Mouse (Mus musculus): ENCODE results near the gene Zfp956.
"Not testable (repeated sequence)": the region's sequence is repeated elsewhere in the genome, so short reads cannot be mapped to it uniquely, and the experiment has no call there.

The Zfp956 gene

DNA sequence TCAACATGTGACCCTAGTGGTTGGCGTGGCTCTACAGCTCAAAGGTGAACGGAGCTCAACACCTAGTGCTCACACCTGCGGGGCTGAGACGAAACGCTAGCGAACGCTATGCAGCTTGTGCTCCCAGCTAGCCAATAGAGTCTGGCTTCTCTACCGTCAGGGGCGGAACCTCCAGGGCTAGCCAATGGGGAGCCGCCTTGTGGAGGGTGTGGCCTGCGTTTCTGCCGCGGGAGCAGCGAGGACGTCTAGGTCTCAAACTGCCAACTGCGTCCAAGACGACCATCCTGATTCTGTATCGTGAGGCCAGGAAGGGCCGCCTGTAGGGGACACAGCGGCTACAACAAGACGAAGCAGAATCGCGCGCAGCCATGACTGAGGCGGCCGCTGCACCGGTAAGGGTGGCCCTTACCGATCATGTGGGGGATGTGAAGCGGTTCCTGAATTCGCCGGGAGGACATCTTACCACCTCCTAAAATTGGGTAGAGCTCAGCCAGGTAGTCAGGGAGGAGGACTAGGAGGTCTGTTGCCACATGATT is at the start of gene Zfp956:
Zfp956 (plus strand) TSS at position 200 of the 536 bp plus-strand sequence.
- peak; percentile 97 to 98 for DNase-seq

DNA sequence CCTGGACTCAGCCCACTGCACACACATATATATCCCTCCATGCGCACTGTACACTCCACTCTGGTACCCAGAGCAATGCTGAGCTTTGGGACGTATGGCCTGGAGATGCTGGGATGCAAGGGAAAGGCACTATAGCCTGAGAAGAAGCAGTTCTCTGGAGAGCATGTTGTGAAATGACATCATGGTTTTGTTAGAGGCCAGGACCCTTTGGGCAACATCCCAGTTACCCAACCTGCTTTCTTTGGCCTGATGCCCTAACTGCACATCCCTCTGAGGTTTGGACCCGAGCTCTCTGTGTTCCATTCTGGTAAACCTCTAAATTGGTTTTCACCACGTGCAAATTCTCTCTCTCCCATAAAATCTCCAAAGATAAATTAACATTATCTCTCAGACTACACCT is 49.6 kb upstream of the Zfp956 start:
- peak; percentile 81 to 85 for DNase-seq

DNA sequence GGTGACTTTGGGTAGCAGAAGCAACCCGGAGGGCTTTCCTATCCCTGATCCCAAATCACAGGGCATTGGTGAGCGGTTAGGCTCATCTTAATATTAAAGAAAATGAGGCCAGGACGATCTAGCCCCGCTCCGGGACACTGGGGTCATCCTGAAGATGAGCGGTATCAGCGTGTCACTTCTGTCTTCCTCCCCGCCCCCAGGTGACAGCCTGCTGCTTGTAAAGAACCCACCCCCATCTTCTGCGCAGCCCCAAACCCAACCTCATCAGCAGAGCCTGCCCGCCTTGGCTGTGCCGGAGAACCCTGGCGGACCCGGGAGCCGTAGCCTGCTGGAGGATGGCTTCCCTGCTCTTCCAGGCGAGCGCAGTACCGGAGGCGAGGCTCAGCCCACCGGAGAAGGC is 48.8 kb upstream of the Zfp956 start:
- DNase-seq: no peak

DNA sequence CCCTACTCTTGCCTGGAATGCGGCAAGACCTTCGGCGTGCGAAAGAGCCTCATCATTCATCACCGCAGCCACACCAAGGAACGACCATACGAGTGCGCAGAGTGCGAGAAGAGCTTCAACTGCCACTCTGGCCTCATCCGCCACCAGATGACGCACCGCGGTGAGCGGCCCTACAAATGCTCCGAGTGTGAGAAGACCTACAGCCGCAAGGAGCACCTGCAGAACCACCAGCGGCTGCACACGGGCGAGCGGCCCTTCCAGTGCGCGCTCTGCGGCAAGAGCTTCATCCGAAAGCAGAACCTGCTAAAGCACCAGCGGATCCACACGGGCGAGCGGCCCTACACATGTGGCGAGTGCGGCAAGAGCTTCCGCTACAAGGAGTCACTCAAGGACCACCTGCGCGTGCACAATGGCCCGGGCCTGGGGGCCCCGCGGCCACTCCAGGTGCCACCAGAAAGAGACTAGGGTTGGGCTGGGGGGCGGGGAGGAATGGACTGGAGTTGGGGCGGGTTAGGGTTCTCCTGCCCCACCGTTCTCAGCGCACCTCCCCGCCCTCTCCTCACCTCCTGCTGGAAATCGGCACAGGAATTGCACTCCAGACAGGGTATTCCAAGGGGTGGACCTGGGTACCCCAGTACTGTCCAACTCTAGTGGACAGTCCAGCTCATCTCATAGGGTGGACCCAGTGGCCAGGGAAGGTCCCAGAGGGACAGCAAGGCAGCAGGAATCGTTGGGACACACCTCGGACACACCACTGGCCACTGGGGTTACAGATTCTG is 48.1 kb upstream of the Zfp956 start:
- no peak for DNase-seq

DNA sequence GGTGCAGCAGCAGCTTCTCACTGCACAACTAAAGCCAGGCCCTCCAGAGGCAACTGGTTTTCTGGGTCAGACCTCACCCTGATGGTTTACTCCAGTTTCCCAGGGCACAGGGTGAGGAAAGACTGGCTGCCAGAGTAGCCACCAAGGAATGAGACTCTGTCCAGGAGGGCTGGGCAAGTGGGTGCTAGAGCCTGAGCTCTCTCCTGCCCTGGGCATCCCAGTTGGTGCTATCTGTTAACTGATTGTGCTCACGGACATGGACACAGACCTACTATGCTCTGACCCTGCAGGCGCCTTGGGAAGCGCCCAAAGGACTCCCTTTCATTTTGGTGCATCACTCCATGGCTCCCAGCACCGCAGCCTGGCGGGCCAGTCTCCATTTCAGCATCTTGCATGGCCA is 46.9 kb upstream of the Zfp956 start:
- no peak for DNase-seq

DNA sequence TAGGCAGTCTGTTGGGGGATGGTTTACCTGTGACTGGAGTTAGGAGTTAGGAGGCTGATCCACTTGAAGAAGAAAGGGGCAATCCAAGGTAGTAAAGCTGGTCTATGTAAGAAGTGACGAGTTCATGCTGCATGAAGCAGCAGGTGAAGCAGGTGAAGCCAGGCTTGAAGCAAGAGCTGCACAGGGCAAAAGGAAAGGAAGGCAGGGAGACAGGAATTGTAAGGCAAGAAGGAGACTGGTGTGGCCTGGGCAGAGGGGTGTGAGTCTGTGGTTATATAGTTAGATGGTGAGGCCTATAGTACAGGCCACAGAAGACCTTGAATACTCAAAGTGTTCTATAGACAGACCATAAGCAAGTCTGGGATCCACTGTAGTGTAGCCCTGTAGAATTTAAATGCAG is 44.2 kb upstream of the Zfp956 start:
- DNase-seq: no peak

DNA sequence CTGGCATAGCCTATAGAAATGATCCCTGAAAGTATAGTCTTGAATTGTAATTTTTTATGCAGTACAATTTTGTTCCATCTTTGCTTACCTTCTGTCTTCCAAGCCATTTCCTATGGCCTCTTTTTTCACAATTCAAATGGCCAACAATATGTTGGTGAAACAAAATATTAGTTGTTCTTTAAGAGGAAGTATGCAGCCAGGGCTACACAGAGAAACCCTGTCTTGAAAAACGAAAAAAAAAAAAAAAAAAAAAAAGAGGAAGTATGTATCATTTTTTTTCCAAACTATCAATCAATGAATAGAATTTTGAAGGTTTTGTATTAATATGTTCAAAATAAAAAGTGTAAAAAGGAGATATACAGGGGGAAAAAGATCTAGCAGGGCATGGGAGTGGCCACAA is 41.5 kb upstream of the Zfp956 start:
- no peak for DNase-seq

DNA sequence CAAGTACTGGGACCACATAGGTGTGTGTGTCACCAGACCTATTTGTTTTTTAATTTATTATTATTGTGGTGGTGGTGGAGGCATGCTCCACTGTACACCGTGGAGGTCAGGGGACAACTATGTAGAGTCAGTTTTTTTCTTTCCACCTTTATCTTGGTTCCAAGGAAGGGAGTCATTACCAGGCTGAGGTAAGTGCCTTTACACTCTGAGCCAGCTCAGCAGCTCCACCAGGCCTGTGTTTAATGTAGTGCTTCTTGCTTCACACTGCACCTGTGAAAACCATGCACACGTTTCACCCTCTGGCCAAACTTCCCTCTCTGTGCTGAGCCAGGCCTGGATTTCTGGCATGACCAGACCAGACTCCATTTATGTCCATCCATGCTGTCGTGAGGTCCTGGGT is 40.2 kb upstream of the Zfp956 start:
- no peak for DNase-seq

DNA sequence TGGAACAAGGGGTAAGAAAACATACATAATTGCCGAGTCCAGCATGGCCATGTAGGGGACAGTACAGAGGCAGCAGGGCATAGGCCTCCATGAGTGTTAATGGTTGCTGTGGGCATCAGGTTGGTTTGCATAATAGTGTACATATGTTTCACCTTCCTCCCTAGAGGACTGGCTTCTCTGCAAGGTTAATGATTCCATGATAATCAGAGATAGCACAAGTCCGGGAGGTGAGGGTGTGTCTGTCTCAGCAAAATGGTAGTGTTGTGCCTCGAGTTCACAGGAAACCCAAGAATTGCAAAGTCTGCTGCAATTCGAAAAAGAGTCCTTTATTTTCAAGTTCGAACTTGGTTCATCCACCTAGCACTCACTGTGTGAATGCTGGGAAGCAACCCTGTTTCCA is 36.1 kb upstream of the Zfp956 start:
- DNase-seq: no peak

DNA sequence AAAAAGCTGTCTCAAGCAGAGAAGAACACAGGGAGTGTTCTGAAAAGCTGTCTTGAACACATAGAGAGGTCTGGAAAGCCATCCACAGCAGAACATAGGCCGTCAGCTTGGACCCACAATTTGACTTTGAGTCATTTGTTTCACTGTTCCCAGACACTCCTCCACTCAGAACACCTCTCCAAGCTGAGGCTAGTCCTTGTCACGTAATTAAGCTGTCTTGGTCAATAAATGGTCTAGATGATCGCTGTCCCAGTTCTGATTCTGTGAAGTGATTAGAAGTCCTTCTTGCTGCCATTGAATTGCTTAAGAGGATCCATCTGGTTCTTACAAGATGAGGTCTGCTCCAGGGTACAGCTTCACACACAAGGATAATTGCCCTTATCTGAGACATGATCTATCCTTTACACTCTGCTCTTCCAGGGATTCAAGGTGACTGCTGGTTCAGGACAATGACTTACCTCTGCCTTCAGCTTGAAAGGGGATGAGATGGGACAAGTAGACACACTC is 34.4 kb upstream of the Zfp956 start:
- DNase-seq: no peak

DNA sequence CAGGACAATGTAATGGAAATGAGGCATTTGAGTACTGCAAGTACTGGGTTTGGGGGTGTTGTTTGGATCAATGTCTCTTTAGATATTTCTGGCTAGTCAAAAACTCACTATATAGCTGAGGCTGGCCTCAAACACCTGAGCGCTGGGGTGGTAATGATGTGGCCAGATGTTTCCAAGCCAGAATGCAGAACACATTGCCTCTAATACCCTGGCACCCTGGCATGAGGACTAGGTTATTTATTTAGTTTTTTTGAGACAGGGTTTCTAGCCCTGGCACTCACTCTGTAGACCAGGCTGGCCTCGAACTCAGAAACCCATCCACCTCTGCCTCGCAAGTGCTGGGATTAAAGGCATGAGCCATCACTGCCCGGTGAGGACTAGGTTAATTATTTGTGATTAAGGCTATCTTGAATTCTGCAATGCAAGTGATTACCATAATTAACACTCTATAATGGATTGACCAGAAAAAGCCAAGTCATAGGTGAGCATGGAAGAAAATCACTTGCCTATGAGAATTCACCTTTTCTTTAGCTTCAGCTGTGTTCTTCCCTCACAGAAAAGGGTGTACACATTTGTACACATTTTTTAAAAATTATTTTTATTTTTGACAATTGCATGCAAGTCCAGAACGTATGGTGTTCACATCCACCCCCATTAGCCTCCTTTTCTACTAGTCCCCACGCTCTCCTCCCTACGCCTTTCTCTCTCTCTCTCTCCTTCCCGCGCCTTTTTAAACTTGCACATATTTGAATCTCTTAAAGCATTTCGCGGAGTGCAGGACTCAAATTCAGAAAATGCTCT is 33.3 kb upstream of the Zfp956 start:
- no peak for DNase-seq

DNA sequence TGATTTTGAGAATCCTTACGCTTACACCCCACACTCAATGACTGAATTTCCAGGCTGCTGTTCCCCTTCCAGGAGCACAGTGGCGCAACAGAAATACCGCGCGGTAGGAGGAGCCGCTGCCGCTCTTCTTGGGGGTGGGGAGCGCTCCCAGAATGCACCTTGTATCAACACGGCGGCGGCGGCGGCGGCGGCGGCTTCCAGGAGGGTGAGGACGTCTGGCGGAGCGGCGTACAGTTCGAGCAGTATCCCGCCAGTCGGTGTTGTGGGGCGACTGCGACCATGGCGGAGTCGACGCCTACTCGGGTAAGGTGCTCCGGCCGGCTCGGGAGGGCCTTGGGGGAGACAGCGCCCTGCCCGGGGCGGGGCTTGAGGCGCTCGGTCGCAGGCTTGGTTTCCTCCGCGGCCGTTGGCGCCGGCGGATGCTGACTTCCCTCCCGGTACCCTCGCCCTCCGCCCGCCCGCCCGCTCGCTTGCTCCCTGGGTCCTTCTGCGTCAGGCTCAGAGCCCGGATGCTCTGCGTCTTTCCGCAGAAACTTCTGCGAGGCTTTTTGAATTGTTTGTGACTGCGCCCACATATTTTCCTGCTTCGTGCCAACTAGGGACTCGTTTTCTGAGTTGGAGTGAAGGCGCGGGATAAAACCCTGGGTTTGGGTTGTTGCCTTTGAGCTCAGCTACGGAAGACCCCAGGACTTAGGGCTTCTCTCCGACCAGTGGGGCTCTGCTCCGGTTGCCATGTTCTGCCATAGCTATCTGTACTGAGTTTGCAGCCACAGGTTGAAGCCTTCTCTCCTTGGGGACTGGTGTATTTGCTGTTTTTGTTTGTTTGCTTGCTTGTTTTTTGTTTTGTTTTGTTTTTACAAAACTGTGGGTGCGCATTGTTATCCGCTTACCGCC is 32.5 kb upstream of the Zfp956 start, which contains the start of gene Zfp212:
Zfp212 (plus strand) TSS at position 30 of the 894 bp plus-strand sequence.
- DNase-seq: peak; percentile 92 to 94

DNA sequence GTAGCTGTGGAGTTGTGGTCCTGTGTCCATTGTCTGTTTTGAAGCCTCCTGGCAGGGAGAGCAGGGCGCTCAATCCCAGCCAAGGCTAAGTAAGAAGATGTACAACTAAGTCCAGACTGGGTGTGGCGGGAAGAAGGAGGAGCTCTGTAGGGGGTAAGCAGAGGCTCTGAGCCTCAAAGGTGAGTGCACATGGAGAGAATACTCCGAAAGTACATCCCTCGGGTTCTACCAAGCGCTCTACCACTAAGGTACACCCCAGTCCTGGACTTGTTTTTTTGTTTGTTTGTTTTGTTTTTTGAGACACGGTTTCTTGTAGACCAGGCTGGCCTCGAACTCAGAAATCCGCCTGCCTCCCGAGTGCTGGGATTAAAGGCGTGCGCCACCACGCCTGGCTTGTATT is 10.7 kb upstream of the Zfp956 start:
- no peak for DNase-seq

DNA sequence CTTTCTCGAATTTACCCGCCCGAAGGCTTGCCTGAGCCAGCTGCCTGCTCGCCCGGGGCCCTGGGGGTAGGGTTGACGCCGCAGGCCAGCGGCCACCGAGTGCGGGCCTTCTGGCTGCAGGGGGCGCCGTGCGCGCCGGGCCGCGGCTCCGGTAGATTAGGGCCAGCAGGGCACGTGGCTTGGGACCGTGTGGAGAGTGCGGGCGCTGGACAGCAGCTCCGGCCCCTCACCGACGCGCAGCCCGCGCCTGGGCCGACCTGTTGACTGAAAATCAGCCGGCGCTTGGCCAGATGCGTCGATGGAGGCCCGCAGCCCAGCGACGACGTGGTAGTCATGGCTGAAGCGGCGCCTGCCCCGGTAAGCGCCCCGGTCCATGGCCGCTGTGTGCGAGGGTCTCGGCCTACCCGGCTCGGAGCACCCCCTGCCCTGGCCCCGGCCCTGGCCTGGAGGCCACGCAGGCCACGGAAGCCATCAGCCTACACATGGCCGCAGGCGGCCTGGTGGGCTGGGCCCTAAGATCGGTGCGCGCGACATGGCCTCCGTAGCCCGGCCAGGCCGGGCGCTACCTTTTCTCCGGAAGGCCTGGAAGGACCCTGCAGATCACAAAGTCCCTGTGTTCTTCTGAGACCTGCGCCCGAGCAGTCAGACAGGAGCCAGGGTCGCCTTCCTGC is 10.0 kb upstream of the Zfp956 start:
- peak; percentile 66 to 75 for DNase-seq

DNA sequence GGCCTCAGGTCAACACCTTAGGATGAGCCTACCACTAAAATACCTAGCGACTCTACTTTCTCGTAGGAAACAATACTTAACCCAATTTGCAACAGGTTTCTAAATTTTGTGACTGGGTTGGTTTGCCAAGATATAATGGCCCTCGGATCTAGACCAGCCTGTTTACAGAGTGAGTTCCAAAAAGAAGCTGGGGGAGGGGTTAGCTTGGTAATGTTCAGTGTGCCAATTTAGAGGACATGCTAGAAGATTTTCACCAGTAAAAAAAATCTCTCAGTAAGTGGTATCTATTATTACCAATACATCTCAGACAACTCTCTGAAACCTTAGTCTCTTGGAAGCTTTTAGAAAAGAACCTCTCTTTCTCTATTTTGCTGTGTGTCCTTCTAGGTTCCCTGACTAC is 9.5 kb upstream of the Zfp956 start:
- no peak for DNase-seq

DNA sequence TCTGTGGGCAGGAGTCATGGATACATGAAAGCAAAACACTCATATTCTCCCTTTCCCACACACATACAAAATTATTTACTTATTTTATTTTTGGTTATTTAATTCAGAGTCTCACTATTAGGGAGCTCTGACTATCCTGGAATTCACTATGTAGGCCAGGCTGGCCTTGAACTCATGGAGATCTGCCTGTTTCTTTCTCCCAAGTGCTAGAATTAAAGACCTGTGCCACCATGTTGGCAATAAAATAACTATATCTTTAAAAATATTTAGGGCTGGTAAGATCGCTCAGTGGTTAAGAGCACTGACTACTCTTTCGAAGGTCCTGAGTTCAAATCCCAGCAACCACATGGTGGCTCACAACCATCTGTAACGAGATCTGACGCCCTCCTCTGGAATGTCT is 5.8 kb upstream of the Zfp956 start:
- DNase-seq: no peak

DNA sequence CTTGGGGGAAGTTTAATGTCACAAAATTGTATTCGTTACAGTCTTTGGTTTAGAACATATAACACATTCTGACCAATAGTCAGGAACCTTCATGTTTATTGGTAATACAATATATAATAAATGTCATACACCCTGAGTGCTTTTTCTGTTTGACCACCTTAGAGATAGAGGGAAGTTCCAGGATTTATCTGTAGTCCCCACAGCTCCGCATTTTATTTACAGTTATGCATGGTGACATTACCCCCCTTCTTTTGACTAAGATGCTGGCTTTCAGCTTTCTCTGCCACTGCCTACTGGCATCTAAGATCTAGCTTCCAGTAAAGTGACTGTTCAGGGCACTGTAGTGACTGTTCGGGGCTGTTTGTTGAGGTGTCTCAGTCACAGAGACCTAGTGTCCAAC is 1.2 kb downstream of the Zfp956 start:
- no peak for DNase-seq

DNA sequence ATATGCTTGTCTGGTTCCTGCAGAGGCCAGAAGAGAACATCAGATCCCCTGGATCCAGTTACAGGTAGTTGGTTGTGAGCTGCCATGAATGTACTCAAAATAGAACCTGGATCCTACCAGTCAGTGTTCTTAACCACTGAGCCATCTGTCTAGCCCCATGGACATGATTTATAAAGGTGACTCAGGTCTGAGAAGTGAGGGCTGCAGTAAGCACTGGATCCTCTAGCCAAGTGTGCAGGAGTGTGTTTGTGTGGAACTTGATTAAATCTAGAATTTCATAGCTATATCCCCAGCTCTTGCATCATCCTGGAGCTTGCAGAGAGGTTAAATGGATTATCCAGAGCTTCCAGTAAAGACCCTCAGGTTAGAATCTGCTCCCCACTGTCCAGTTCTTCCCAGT is 4.6 kb downstream of the Zfp956 start:
- DNase-seq: no peak

DNA sequence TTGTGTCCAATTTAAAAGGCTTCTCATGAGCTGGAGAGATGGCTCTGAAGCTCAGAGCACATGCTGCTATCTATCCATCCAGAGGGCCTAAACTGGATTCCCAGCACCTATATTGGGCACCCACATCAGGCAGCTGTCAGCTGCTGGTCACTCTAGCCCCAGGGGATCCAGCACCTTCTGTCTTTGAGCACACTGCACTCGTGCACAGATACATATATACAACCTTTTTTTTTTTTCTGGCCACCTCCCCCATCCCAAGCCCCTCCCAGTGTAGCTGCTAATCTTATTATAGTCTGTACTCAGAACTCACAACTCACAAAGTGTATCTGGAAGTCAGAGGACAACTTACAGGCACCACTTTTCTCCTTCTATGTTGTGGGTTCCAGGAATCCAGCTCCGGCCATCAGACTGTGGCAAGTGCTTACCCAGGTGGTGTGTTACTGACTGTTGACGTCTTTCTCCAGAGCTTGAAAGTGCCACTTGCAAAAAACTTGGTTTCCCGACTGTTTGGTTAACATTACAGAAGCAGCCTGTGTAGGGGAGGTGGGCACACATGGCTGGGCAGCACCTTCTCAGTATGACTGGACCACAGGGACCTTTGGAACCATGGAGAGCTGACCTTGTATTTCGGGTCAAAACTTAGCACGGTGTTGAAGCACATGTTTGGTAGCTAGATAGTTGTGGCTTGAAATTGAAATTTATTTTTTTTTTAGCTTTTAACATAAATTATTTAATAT is 7.7 kb downstream of the Zfp956 start:
- no peak for DNase-seq

DNA sequence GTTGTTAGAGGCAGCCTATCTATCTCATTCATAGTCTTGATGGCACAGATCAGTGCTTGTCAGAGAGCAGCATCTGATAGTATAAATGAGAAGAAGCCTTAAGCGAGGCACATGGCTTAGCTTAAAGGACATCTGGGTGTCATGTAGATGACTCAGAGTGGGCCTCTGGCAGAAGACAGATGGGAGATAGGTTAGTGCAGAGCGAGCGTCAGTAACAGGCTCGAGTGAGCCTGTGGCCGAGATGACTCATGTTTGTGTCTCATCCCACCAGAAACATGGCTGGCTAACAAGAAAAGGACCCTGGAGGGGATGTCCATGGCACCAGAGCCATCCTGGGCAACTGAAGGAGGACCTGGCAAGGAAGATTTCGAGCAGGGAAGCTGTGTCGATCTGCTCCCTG is 9.9 kb downstream of the Zfp956 start:
- DNase-seq: no peak

DNA sequence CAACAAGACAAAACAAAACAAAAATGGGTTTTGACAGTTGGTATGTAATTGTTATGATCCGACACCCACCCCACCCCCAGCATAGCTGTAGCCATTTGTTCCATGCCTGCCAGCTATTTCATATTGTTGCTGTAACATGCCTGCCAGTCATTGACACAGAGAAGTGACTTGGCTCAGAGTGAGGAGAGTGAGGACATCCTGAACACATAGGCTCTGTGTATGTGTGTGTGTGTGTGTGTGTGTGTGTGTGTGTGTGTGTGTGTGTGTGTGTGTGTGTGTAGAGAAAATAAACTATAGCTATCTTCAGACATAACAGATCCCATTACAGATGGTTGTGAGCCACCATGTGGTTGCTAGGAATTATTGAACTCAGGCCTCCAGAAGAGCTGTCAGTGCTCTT is 15.0 kb downstream of the Zfp956 start:
- DNase-seq: not testable (repeated sequence)
